Mouse (Mus musculus): Measurements from ENCODE around the gene Adamtsl3.

The Adamtsl3 gene

GRCm38 (mm10) chr7:82502511-82502910 is 167.0 kb downstream of the Adamtsl3 start:
- DNase-seq (ENCODE audit: low read depth, low spot score) = peak; percentile 39

- no peak for DNase-seq (ENCODE audit: low read depth, low spot score)
Observed at GRCm38 (mm10) chr7:82504101-82504500, 168.6 kb downstream of the Adamtsl3 start.

GRCm38 (mm10) chr7:82530583-82530982 is 195.1 kb downstream of the Adamtsl3 start:
- DNase-seq (ENCODE audit: low read depth, low spot score) = peak; percentile 58

- peak; percentile 57 for DNase-seq (ENCODE audit: low read depth, low spot score)
Observed at GRCm38 (mm10) chr7:82531376-82531775, 195.9 kb downstream of the Adamtsl3 start.

- no peak for DNase-seq (ENCODE audit: low read depth, low spot score)
Observed at GRCm38 (mm10) chr7:82533188-82533587, 197.7 kb downstream of the Adamtsl3 start.

- peak; percentile 10 for DNase-seq (ENCODE audit: low read depth, low spot score)
Observed at GRCm38 (mm10) chr7:82533747-82534504, 198.4 kb downstream of the Adamtsl3 start.

GRCm38 (mm10) chr7:82544390-82544919 is 209.0 kb downstream of the Adamtsl3 start:
- no peak for DNase-seq (ENCODE audit: low read depth, low spot score)

- no peak for DNase-seq (ENCODE audit: low read depth, low spot score)
Observed at GRCm38 (mm10) chr7:82552005-82552404, 216.5 kb downstream of the Adamtsl3 start.

GRCm38 (mm10) chr7:82555803-82556202 is 220.3 kb downstream of the Adamtsl3 start:
- no peak for DNase-seq (ENCODE audit: low read depth, low spot score)

GRCm38 (mm10) chr7:82556417-82556816 is 220.9 kb downstream of the Adamtsl3 start:
- DNase-seq (ENCODE audit: low read depth, low spot score) = no peak

- DNase-seq (ENCODE audit: low read depth, low spot score) = no peak
Observed at GRCm38 (mm10) chr7:82557111-82557510, 221.6 kb downstream of the Adamtsl3 start.

- DNase-seq (ENCODE audit: low read depth, low spot score) = no peak
Observed at GRCm38 (mm10) chr7:82566688-82567087, 231.2 kb downstream of the Adamtsl3 start.

- DNase-seq (ENCODE audit: low read depth, low spot score) = no peak
Observed at GRCm38 (mm10) chr7:82567811-82568210, 232.3 kb downstream of the Adamtsl3 start.

GRCm38 (mm10) chr7:82572981-82573380 is 237.5 kb downstream of the Adamtsl3 start:
- DNase-seq (ENCODE audit: low read depth, low spot score) = no peak

GRCm38 (mm10) chr7:82580007-82580406 is 244.5 kb downstream of the Adamtsl3 start:
- peak; percentile 8 for DNase-seq (ENCODE audit: low read depth, low spot score)

- no peak for DNase-seq (ENCODE audit: low read depth, low spot score)
Observed at GRCm38 (mm10) chr7:82581802-82582201, 246.3 kb downstream of the Adamtsl3 start.

GRCm38 (mm10) chr7:82582534-82582933 is 247.0 kb downstream of the Adamtsl3 start:
- DNase-seq (ENCODE audit: low read depth, low spot score) = no peak

GRCm38 (mm10) chr7:82590931-82591330 is 255.4 kb downstream of the Adamtsl3 start:
- no peak for DNase-seq (ENCODE audit: low read depth, low spot score)

GRCm38 (mm10) chr7:82602008-82602407 is 266.5 kb downstream of the Adamtsl3 start:
- DNase-seq (ENCODE audit: low read depth, low spot score) = no peak

- no peak for DNase-seq (ENCODE audit: low read depth, low spot score)
Observed at GRCm38 (mm10) chr7:82605425-82605824, 269.9 kb downstream of the Adamtsl3 start.

GRCm38 (mm10) chr7:82609629-82610028 is 274.1 kb downstream of the Adamtsl3 start:
- no peak for DNase-seq (ENCODE audit: low read depth, low spot score)

GRCm38 (mm10) chr7:82625342-82625741 is 289.8 kb downstream of the Adamtsl3 start:
- no peak for DNase-seq (ENCODE audit: low read depth, low spot score)

GRCm38 (mm10) chr7:82647183-82647582 is 311.7 kb downstream of the Adamtsl3 start:
- DNase-seq (ENCODE audit: low read depth, low spot score) = no peak

All from skeletal muscle tissue, adult 2 months (tissue).